Mouse (Mus musculus) E14TG2a.4 (cell line): Measurements from ENCODE around the gene Taf6l.

Source experiments
- CTCF ChIP-seq: conservative IDR thresholded peaks from 2 replicates; pipeline ENCODE4 v1.5.1; 2014; ENCODE audit warnings: low read length
- NANOG ChIP-seq: IDR thresholded peaks from 2 replicates; pipeline ENCODE4 v1.6.1; 2014; ENCODE audit warnings: borderline replicate concordance, low read length, mixed read lengths
- POU5F1 ChIP-seq: IDR thresholded peaks from 2 replicates; pipeline ENCODE4 v1.6.1; 2014; ENCODE audit warnings: low read length, borderline replicate concordance

GRCm38 (mm10) chr19:8831262-8831661 is 45.0 kb upstream of the Taf6l start:
- TF ChIP-seq NANOG (no peak), CTCF (0 out of 2 replicates have a peak, but pooled peaks have one; percentile 13), POU5F1 (no peak)
